ENCODE assay signal across 20 mouse cellular contexts in genomic region chr8:66936236-66936635, GRCm38 (mm10).
"Had no signal": no experiment of that assay in that cellular context is flagged by ENCODE, and none has a peak within 500 bp of the region (broad histone marks: within the 10 kb centered on the region; RNA-seq: fewer than 3 reads in every experiment).

No protein-coding gene starts in this region.

- H3K4me2 ChIP-seq: lung, embryonic 14.5 days; midbrain, embryonic 11.5 days; midbrain, embryonic 13.5 days; neural tube, embryonic 13.5 days; neural tube, embryonic 15.5 days; stomach, embryonic 15.5 days had no signal

- H3K36me3 ChIP-seq: midbrain, embryonic 13.5 days; neural tube, embryonic 13.5 days; neural tube, embryonic 15.5 days; stomach, embryonic 15.5 days had no signal

- DNase-seq: lung, adult 18-20 months; lung, embryonic 14.5 days; lung, postnatal 10 days; lung, postnatal 4 days; retina, postnatal 1 day; right cerebral cortex, adult 18-20 months; right cerebral cortex, postnatal 25 days; right cerebral cortex, postnatal 4 days; thymus, adult 2 months; thymus, postnatal 14 days; thymus, postnatal 4 days had no signal

- ATAC-seq: midbrain, embryonic 13.5 days; midbrain, embryonic 16.5 days had no signal

- H3K9ac ChIP-seq: liver, embryonic 14.5 days; lung, embryonic 14.5 days; midbrain, embryonic 13.5 days; neural tube, embryonic 13.5 days; neural tube, embryonic 15.5 days; stomach, embryonic 15.5 days had no signal

- H3K4me3 ChIP-seq: midbrain, embryonic 13.5 days; myocyte; neural tube, embryonic 13.5 days; neural tube, embryonic 15.5 days; stomach, embryonic 15.5 days had no signal

- H3K27me3 ChIP-seq: midbrain, embryonic 13.5 days; neural tube, embryonic 13.5 days; neural tube, embryonic 15.5 days; stomach, embryonic 15.5 days had no signal

- H3K9me3 ChIP-seq: midbrain, embryonic 13.5 days; neural tube, embryonic 13.5 days; neural tube, embryonic 15.5 days; stomach, embryonic 15.5 days had no signal

- H3K27ac ChIP-seq: liver, embryonic 14.5 days; midbrain, embryonic 13.5 days; neural tube, embryonic 13.5 days; neural tube, embryonic 15.5 days; stomach, embryonic 15.5 days; stomach, postnatal 0 days had no signal

- H3K4me1 ChIP-seq: midbrain, embryonic 13.5 days; neural tube, embryonic 13.5 days; neural tube, embryonic 15.5 days; stomach, embryonic 15.5 days had no signal
